Mouse (Mus musculus): ENCODE measurements at regions not wholly inside any gene's neighbourhood (a gene's known extent, or its start where the extent isn't known, plus 50 kb on each side); places are given as distances from the start of the nearest gene placed in this dataset.

- in situ Hi-C loops (cut with MboI, MseI): no loop called here
These were observed 240.6 kb downstream of the H2al1j start for GRCm38 (mm10) chrX:11568262-11568661.

- in situ Hi-C loops (cut with MboI, MseI): no loop called here
These were observed 246.7 kb downstream of the H2al1j start for GRCm38 (mm10) chrX:11574354-11574753.

GRCm38 (mm10) chrX:11575571-11575970 is 247.9 kb downstream of the H2al1j start:
- in situ Hi-C loops (cut with MboI, MseI): no loop called here

GRCm38 (mm10) chrX:11576287-11576686 is 248.7 kb downstream of the H2al1j start:
- in situ Hi-C loops (cut with MboI, MseI): no loop called here

GRCm38 (mm10) chrX:11577294-11577693 is 249.7 kb downstream of the H2al1j start:
- in situ Hi-C loops (cut with MboI, MseI): no loop called here

GRCm38 (mm10) chrX:11585353-11585752 is 257.7 kb downstream of the H2al1j start:
- in situ Hi-C loops (cut with MboI, MseI): no loop called here

- in situ Hi-C loops (cut with MboI, MseI): no loop called here
These were observed 264.0 kb downstream of the H2al1j start for GRCm38 (mm10) chrX:11591391-11592187.

GRCm38 (mm10) chrX:11594542-11594941 is 266.9 kb downstream of the H2al1j start:
- in situ Hi-C loops (cut with MboI, MseI): no loop called here

- in situ Hi-C loops (cut with MboI, MseI): no loop called here
These were observed 269.9 kb downstream of the H2al1j start for GRCm38 (mm10) chrX:11597548-11597947.

- in situ Hi-C loops (cut with MboI, MseI): no loop called here
These were observed 286.6 kb downstream of the H2al1j start for GRCm38 (mm10) chrX:11614237-11614636.

- in situ Hi-C loops (cut with MboI, MseI): loop anchor here (10.0 kb wide), 1 partner anchor 734 kb away; no protein-coding TSS in a partner anchor
These were observed 293.6 kb downstream of the H2al1j start for GRCm38 (mm10) chrX:11621045-11621763.

GRCm38 (mm10) chrX:11626274-11626878 is 298.8 kb downstream of the H2al1j start:
- in situ Hi-C loops (cut with MboI, MseI): loop anchor here (10.0 to 25.0 kb wide), 2 partner anchors 436 to 728 kb away; no protein-coding TSS in a partner anchor

GRCm38 (mm10) chrX:11629362-11629761 is 301.7 kb downstream of the H2al1j start:
- in situ Hi-C loops (cut with MboI, MseI): loop anchor here (10.0 to 25.0 kb wide), 2 partner anchors 433 to 725 kb away; no protein-coding TSS in a partner anchor

GRCm38 (mm10) chrX:11629906-11630305 is 302.3 kb downstream of the H2al1j start:
- in situ Hi-C loops (cut with MboI, MseI): loop anchor here (10.0 to 25.0 kb wide), 3 partner anchors 175 to 725 kb away; no protein-coding TSS in a partner anchor

- in situ Hi-C loops (cut with MboI, MseI): loop anchor here (10.0 to 25.0 kb wide), 2 partner anchors 173 to 431 kb away; no protein-coding TSS in a partner anchor
These were observed 303.7 kb downstream of the H2al1j start for GRCm38 (mm10) chrX:11631186-11631913.

GRCm38 (mm10) chrX:11632011-11632410 is 304.4 kb downstream of the H2al1j start:
- in situ Hi-C loops (cut with MboI, MseI): loop anchor here (10.0 to 25.0 kb wide), 2 partner anchors 173 to 430 kb away; no protein-coding TSS in a partner anchor

GRCm38 (mm10) chrX:11633823-11634222 is 306.2 kb downstream of the H2al1j start:
- in situ Hi-C loops (cut with MboI, MseI): loop anchor here (10.0 to 25.0 kb wide), 2 partner anchors 171 to 428 kb away; no protein-coding TSS in a partner anchor

GRCm38 (mm10) chrX:11644484-11644883 is 316.9 kb downstream of the H2al1j start:
- in situ Hi-C loops (cut with MboI, MseI): loop anchor here (25.0 kb wide), 1 partner anchor 418 kb away; no protein-coding TSS in a partner anchor

- in situ Hi-C loops (cut with MboI, MseI): loop anchor here (25.0 kb wide), 1 partner anchor 415 kb away; no protein-coding TSS in a partner anchor
These were observed 319.3 kb downstream of the H2al1j start for GRCm38 (mm10) chrX:11646681-11647526.

GRCm38 (mm10) chrX:11647527-11647836 is 319.9 kb downstream of the H2al1j start:
- in situ Hi-C loops (cut with MboI, MseI): loop anchor here (25.0 kb wide), 1 partner anchor 415 kb away; no protein-coding TSS in a partner anchor
